Mouse (Mus musculus) forebrain, embryonic 10.5 days (tissue): ENCODE measurements around the gene Lrrk1. TPM values are rescaled to one million over a fixed set of nuclear protein-coding genes. Genes with fewer than 3 reads are reported as not detected.

Source experiments
- DNase-seq: peaks from one replicate; pipeline ENCODE4 v3.0.0-alpha.2; 2017; ENCODE audit warnings: low spot score; ENCODE audit errors: extremely low spot score
- H3K27ac ChIP-seq: fragments of 300-500 bp; sonication (generic); 2 replicates; pipeline ENCODE4 v1.5.1; 2016; ENCODE audit warnings: mild to moderate bottlenecking
- H3K27me3 ChIP-seq: fragments of 300-500 bp; sonication (generic); 2 replicates; pipeline ENCODE4 v1.6.1; 2016; ENCODE audit warnings: mild to moderate bottlenecking; ENCODE audit not compliant: poor library complexity, severe bottlenecking
- H3K36me3 ChIP-seq: fragments of 300-500 bp; sonication (generic); replicated peaks from 2 replicates; pipeline ENCODE4 v1.6.1; 2016; ENCODE audit warnings: mild to moderate bottlenecking, moderate library complexity
- H3K4me1 ChIP-seq: fragments of 300-500 bp; sonication (generic); 2 replicates; pipeline ENCODE4 v1.6.1; 2016
- H3K4me3 ChIP-seq: fragments of 300-500 bp; sonication (generic); 2 replicates; pipeline ENCODE4 v1.5.1; 2016; ENCODE audit warnings: mild to moderate bottlenecking, moderate library complexity
- H3K9me3 ChIP-seq: fragments of 300-500 bp; sonication (generic); 2 replicates; pipeline ENCODE4 v1.6.1; 2016; ENCODE audit warnings: mild to moderate bottlenecking, moderate library complexity
- WGBS: fragments of 180-500 bp; shearing (Covaris S2); methylation state at CpG from one replicate; pipeline ENCODE4 v1.1.7; 2016; 5-methylcytosine and 5-hydroxymethylcytosine counted together
- polyA plus RNA-seq: library from polyadenylated mRNA; unstranded; fragments of >200 nt; fragmentation: Nextera tagmentation; extraction: Ambion mirVana; gene quantifications from 2 replicates; pipeline ENCODE4 v1.2.1, GENCODE M21; 2016

Gene Lrrk1
- polyA plus RNA-seq, 1 experiment from 2014 or later: 5.8 TPM

- no peak for DNase-seq
- no peaks in the 10 kb centered on the region for H3K36me3 ChIP-seq
- no peaks in the 10 kb centered on the region for H3K9me3 ChIP-seq
- WGBS: 82% methylated on average over 3 of the region's 3 CpGs
- peak overlapping the region; percentile 25; the same call in 1 of the 2 replicates for H3K27ac ChIP-seq
- no peaks in the 10 kb centered on the region; the same call in 1 of the 2 replicates for H3K27me3 ChIP-seq
- no peak overlapping the region for H3K4me3 ChIP-seq
- peaks cover 34% of the 10 kb centered on the region for H3K4me1 ChIP-seq
Observed at GRCm38 (mm10) chr7:66249426-66249825, 138.7 kb downstream of the Lrrk1 start.

- 58% methylated on average over 2 of the region's 2 CpGs for WGBS
- Histone ChIP-seq H3K4me3 (no peak overlapping the region), H3K4me1 (peaks cover 34% of the 10 kb centered on the region), H3K9me3 (no peaks in the 10 kb centered on the region), H3K27ac (peak overlapping the region; percentile 86; the same call in 1 of the 2 replicates), H3K36me3 (no peaks in the 10 kb centered on the region), H3K27me3 (no peaks in the 10 kb centered on the region; the same call in 1 of the 2 replicates)
- no peak for DNase-seq
Observed at GRCm38 (mm10) chr7:66249020-66249419, 139.1 kb downstream of the Lrrk1 start.

- peaks cover 34% of the 10 kb centered on the region for H3K4me1 ChIP-seq
- DNase-seq: no peak
- peak overlapping the region; percentile 86 for H3K27ac ChIP-seq
Observed at GRCm38 (mm10) chr7:66248270-66248669, 139.9 kb downstream of the Lrrk1 start.

GRCm38 (mm10) chr7:66247274-66248021, 140.7 kb downstream of the Lrrk1 start:
- H3K4me3 ChIP-seq: peak overlapping the region; percentile 18

More at GRCm38 (mm10) chr7:66248270-66248669, 139.9 kb downstream of the Lrrk1 start:
- Histone ChIP-seq H3K9me3 (no peaks in the 10 kb centered on the region), H3K27me3 (no peaks in the 10 kb centered on the region; the same call in 1 of the 2 replicates), H3K4me3 (no peak overlapping the region), H3K36me3 (no peaks in the 10 kb centered on the region)

GRCm38 (mm10) chr7:66246716-66247235, 141.4 kb downstream of the Lrrk1 start:
- no peaks in the 10 kb centered on the region for H3K36me3 ChIP-seq
- H3K27me3 ChIP-seq: no peaks in the 10 kb centered on the region; the same call in 1 of the 2 replicates
- peak overlapping the region; percentile 86 for H3K27ac ChIP-seq
- no peak overlapping the region; the same call in 1 of the 2 replicates for H3K4me3 ChIP-seq
- DNase-seq: peak; percentile 21
- H3K4me1 ChIP-seq: peaks cover 34% of the 10 kb centered on the region
- no peaks in the 10 kb centered on the region for H3K9me3 ChIP-seq
- WGBS: 66% methylated on average over 11 of the region's 11 CpGs

More at GRCm38 (mm10) chr7:66247274-66248021, 140.7 kb downstream of the Lrrk1 start:
- WGBS: 44% methylated on average over 12 of the region's 12 CpGs
- Histone ChIP-seq H3K36me3 (no peaks in the 10 kb centered on the region), H3K27me3 (no peaks in the 10 kb centered on the region; the same call in 1 of the 2 replicates), H3K4me1 (peaks cover 34% of the 10 kb centered on the region), H3K27ac (peak overlapping the region; percentile 86), H3K9me3 (no peaks in the 10 kb centered on the region)
- peak; percentile 61 for DNase-seq

GRCm38 (mm10) chr7:66245646-66246045, 142.5 kb downstream of the Lrrk1 start:
- DNase-seq: no peak
- H3K4me3 ChIP-seq: no peak overlapping the region
- peaks cover 34% of the 10 kb centered on the region for H3K4me1 ChIP-seq
- H3K36me3 ChIP-seq: no peaks in the 10 kb centered on the region
- no peaks in the 10 kb centered on the region for H3K9me3 ChIP-seq
- 90% methylated on average over 5 of the region's 5 CpGs for WGBS
- no peaks in the 10 kb centered on the region; the same call in 1 of the 2 replicates for H3K27me3 ChIP-seq
- H3K27ac ChIP-seq: no peak overlapping the region

GRCm38 (mm10) chr7:66243766-66244325, 144.3 kb downstream of the Lrrk1 start:
- WGBS: 78% methylated on average over 7 of the region's 7 CpGs
- no peaks in the 10 kb centered on the region for H3K36me3 ChIP-seq
- peaks cover 24% of the 10 kb centered on the region for H3K4me1 ChIP-seq
- H3K27ac ChIP-seq: no peak overlapping the region
- H3K27me3 ChIP-seq: no peaks in the 10 kb centered on the region; the same call in 1 of the 2 replicates
- no peak overlapping the region for H3K4me3 ChIP-seq
- H3K9me3 ChIP-seq: no peaks in the 10 kb centered on the region; the same call in 1 of the 2 replicates
- DNase-seq: no peak

GRCm38 (mm10) chr7:66241855-66242412, 146.2 kb downstream of the Lrrk1 start:
- no peaks in the 10 kb centered on the region; the same call in 1 of the 2 replicates for H3K9me3 ChIP-seq
- H3K36me3 ChIP-seq: no peaks in the 10 kb centered on the region
- WGBS: 89% methylated on average over 4 of the region's 4 CpGs
- no peak overlapping the region for H3K27ac ChIP-seq
- H3K4me1 ChIP-seq: peaks cover 5% of the 10 kb centered on the region
- DNase-seq: no peak
- no peaks in the 10 kb centered on the region; the same call in 1 of the 2 replicates for H3K27me3 ChIP-seq
- H3K4me3 ChIP-seq: no peak overlapping the region

GRCm38 (mm10) chr7:66238157-66238556, 150.0 kb downstream of the Lrrk1 start:
- WGBS: 96% methylated on average over 3 of the region's 3 CpGs

GRCm38 (mm10) chr7:66233947-66234516, 154.1 kb downstream of the Lrrk1 start:
- H3K27ac ChIP-seq: peak overlapping the region; percentile 65
- H3K4me1 ChIP-seq: peaks cover 49% of the 10 kb centered on the region
- WGBS: 83% methylated on average over 6 of the region's 6 CpGs
- no peak for DNase-seq
- H3K4me3 ChIP-seq: no peak overlapping the region
- H3K9me3 ChIP-seq: no peaks in the 10 kb centered on the region; the same call in 1 of the 2 replicates
- H3K27me3 ChIP-seq: no peaks in the 10 kb centered on the region
- H3K36me3 ChIP-seq: no peaks in the 10 kb centered on the region

More at GRCm38 (mm10) chr7:66238157-66238556, 150.0 kb downstream of the Lrrk1 start:
- H3K4me3 ChIP-seq: no peak overlapping the region
- H3K27ac ChIP-seq: no peak overlapping the region
- H3K27me3 ChIP-seq: no peaks in the 10 kb centered on the region
- no peak for DNase-seq
- H3K36me3 ChIP-seq: no peaks in the 10 kb centered on the region
- H3K4me1 ChIP-seq: peaks cover 13% of the 10 kb centered on the region
- no peaks in the 10 kb centered on the region; the same call in 1 of the 2 replicates for H3K9me3 ChIP-seq

- H3K36me3 ChIP-seq: no peaks in the 10 kb centered on the region
- DNase-seq: no peak
- H3K27me3 ChIP-seq: no peaks in the 10 kb centered on the region
- H3K27ac ChIP-seq: peak overlapping the region; percentile 65
- H3K9me3 ChIP-seq: no peaks in the 10 kb centered on the region
- 76% methylated on average over 4 of the region's 4 CpGs for WGBS
- no peak overlapping the region for H3K4me3 ChIP-seq
- H3K4me1 ChIP-seq: peaks cover 52% of the 10 kb centered on the region
Observed at GRCm38 (mm10) chr7:66233141-66233946, 154.8 kb downstream of the Lrrk1 start.

- no peak for DNase-seq
- Histone ChIP-seq H3K27ac (peak overlapping the region; percentile 80), H3K4me3 (no peak overlapping the region)
Observed at GRCm38 (mm10) chr7:66231861-66232260, 156.3 kb downstream of the Lrrk1 start.

More at GRCm38 (mm10) chr7:66231861-66232260, 156.3 kb downstream of the Lrrk1 start:
- H3K27me3 ChIP-seq: no peaks in the 10 kb centered on the region
- WGBS: 92% methylated on average over 4 of the region's 4 CpGs
- peaks cover 54% of the 10 kb centered on the region for H3K4me1 ChIP-seq
- H3K36me3 ChIP-seq: no peaks in the 10 kb centered on the region
- no peaks in the 10 kb centered on the region for H3K9me3 ChIP-seq
